ENCODE assay signal across 8 mouse cellular contexts in genomic region chr4:133493895-133494294, GRCm38 (mm10). TPM values are rescaled to one million over a fixed set of nuclear protein-coding genes. Genes with fewer than 3 reads are reported as not detected.
A peak's percentile ranks its signal among the peaks of the same experiment; 100 is the strongest.
DNase-seq lines count a peak whose midpoint lies in the region; ATAC-seq and TF ChIP-seq lines count a peak whose summit lies in the region.

No protein-coding gene starts in this region.

- no peak for ATAC-seq in heart, embryonic 12.5 days (ENCODE audit: insufficient number of reproducible peaks, low FRiP score)
- ATAC-seq in embryonic facial prominence, embryonic 11.5 days (replicated peaks; ENCODE audit: insufficient number of reproducible peaks, low FRiP score, low TSS enrichment, low read depth) = no peak
- no peak for ATAC-seq in hindbrain, postnatal 0 days
- ATAC-seq in megakaryocyte progenitor cell, adult 5-6 weeks (replicated peaks; ENCODE audit: poor library complexity) = peak; percentile 23

- peak overlapping the region; percentile 71 for H3K4me2 ChIP-seq in heart, embryonic 12.5 days
- peak overlapping the region; percentile 32 for H3K4me2 ChIP-seq in embryonic facial prominence, embryonic 11.5 days (ENCODE audit: low read depth, low read length)
- peak overlapping the region; percentile 57 for H3K4me2 ChIP-seq in hindbrain, postnatal 0 days (ENCODE audit: low read depth, low read length)

- peak overlapping the region; percentile 38 for H3K4me3 ChIP-seq in heart, embryonic 12.5 days
- H3K4me3 ChIP-seq in embryonic facial prominence, embryonic 11.5 days (ENCODE audit: low read depth, low read length) = peak overlapping the region; percentile 12; the same call in 1 of the 2 replicates
- H3K4me3 ChIP-seq in hindbrain, postnatal 0 days (ENCODE audit: low read length) = peak overlapping the region; percentile 19; the same call in 1 of the 2 replicates

- H3K36me3 ChIP-seq in heart, embryonic 12.5 days = no peaks in the 10 kb centered on the region
- H3K36me3 ChIP-seq in embryonic facial prominence, embryonic 11.5 days (replicated peaks; ENCODE audit: control insufficient read depth, insufficient read depth, low read depth, low read length) = no peaks in the 10 kb centered on the region
- H3K36me3 ChIP-seq in hindbrain, postnatal 0 days (ENCODE audit: insufficient read depth, low read length) = no peaks in the 10 kb centered on the region

- no peak for DNase-seq in heart, postnatal 4 days
- DNase-seq in embryonic facial prominence, embryonic 11.5 days (ENCODE audit: low spot score) = no peak
- no peak for DNase-seq in hindbrain, postnatal 0 days (ENCODE audit: low spot score)
- no peak for DNase-seq in yolk sac, embryonic 10.5 days (ENCODE audit: low spot score)
- DNase-seq in spleen, postnatal 10 days (ENCODE audit: low spot score in 2 of 2) = no peak
- DNase-seq in layer of hippocampus, adult 18-20 months (ENCODE audit: low spot score in 2 of 2) = no peak

- TF ChIP-seq CTCF in hindbrain, postnatal 0 days (IDR thresholded peaks at IDR 0.05; ENCODE audit: low read depth) = no peak

- H3K9ac ChIP-seq in heart, embryonic 12.5 days = peak overlapping the region; percentile 49
- H3K9ac ChIP-seq in embryonic facial prominence, embryonic 11.5 days (replicated peaks; ENCODE audit: low read length) = no peak overlapping the region
- no peak overlapping the region for H3K9ac ChIP-seq in hindbrain, postnatal 0 days (replicated peaks; ENCODE audit: low read length)

- WGBS in heart, embryonic 12.5 days = 18% methylated on average over 10 of the region's 12 CpGs
- WGBS in embryonic facial prominence, embryonic 11.5 days = 26% methylated on average over 10 of the region's 12 CpGs
- 21% methylated on average over 10 of the region's 12 CpGs for WGBS in hindbrain, postnatal 0 days

- peaks cover 42% of the 10 kb centered on the region for H3K4me1 ChIP-seq in heart, embryonic 12.5 days (replicated peaks)
- peaks cover 5% of the 10 kb centered on the region for H3K4me1 ChIP-seq in embryonic facial prominence, embryonic 11.5 days (ENCODE audit: control insufficient read depth, insufficient read depth, low read length)
- 0 out of 2 replicates have a peak, but pooled peaks cover 3% of the 10 kb centered on the region for H3K4me1 ChIP-seq in hindbrain, postnatal 0 days (ENCODE audit: insufficient read depth, low read length)

- H3K27ac ChIP-seq in heart, embryonic 12.5 days (ENCODE audit: poor library complexity, severe bottlenecking) = no peak overlapping the region
- H3K27ac ChIP-seq in embryonic facial prominence, embryonic 11.5 days (replicated peaks; ENCODE audit: low read depth, low read length) = no peak overlapping the region
- H3K27ac ChIP-seq in hindbrain, postnatal 0 days = no peak overlapping the region

- peaks cover 46% of the 10 kb centered on the region for H3K27me3 ChIP-seq in heart, embryonic 12.5 days (replicated peaks)
- peaks cover 31% of the 10 kb centered on the region for H3K27me3 ChIP-seq in embryonic facial prominence, embryonic 11.5 days (ENCODE audit: control insufficient read depth, insufficient read depth, low read length)
- H3K27me3 ChIP-seq in hindbrain, postnatal 0 days (ENCODE audit: insufficient read depth, low read length) = peaks cover 3% of the 10 kb centered on the region; the same call in 1 of the 2 replicates

- H3K9me3 ChIP-seq in heart, embryonic 12.5 days (replicated peaks) = no peaks in the 10 kb centered on the region
- no peaks in the 10 kb centered on the region for H3K9me3 ChIP-seq in embryonic facial prominence, embryonic 11.5 days (replicated peaks; ENCODE audit: control insufficient read depth, low read length)
- H3K9me3 ChIP-seq in hindbrain, postnatal 0 days (ENCODE audit: low read length) = no peaks in the 10 kb centered on the region

RNA-seq across cellular contexts. Expression of gene Trnp1, which starts 4.5 kb away (rescaled TPM):
- 1.2 TPM in 2 replicates for polyA plus RNA-seq in heart, embryonic 12.5 days (2016; fragmentation: Nextera tagmentation; extraction: Ambion mirVana)
- 1 to 10 TPM; 1.4 to 2.4 TPM for total RNA-seq in heart, postnatal 4 days (2021)
- polyA plus RNA-seq in embryonic facial prominence, embryonic 11.5 days (2014; fragmentation: Nextera tagmentation; extraction: Ambion mirVana) = 2.0 and 2.8 TPM in 2 replicates
- 48.1 and 54.5 TPM in 2 replicates for total RNA-seq in hindbrain, postnatal 0 days (2014; rRNA removed)
- polyA plus RNA-seq in hindbrain, postnatal 0 days (2015; fragmentation: Nextera tagmentation; extraction: Ambion mirVana) = 20.9 and 22.0 TPM in 2 replicates
- not detected in 2 replicates for total RNA-seq in megakaryocyte progenitor cell, adult 5-6 weeks (2015)
- not detected in 2 replicates for total RNA-seq in megakaryocyte progenitor cell, adult 5-6 weeks (2017)
- 100 to 1,000 TPM; 178 to 179 TPM for total RNA-seq in layer of hippocampus, adult 18-20 months (2021)

RNA-seq across cellular contexts. Expression of gene Tent5b, which starts 14.0 kb away (rescaled TPM):
- 0.88 and 1.3 TPM in 2 replicates for polyA plus RNA-seq in heart, embryonic 12.5 days (2016; fragmentation: Nextera tagmentation; extraction: Ambion mirVana)
- 1 to 10 TPM; 1.9 to 3.1 TPM for total RNA-seq in heart, postnatal 4 days (2021)
- polyA plus RNA-seq in embryonic facial prominence, embryonic 11.5 days (2014; fragmentation: Nextera tagmentation; extraction: Ambion mirVana) = 0.71 and 0.93 TPM in 2 replicates
- total RNA-seq in hindbrain, postnatal 0 days (2014; rRNA removed) = 1.3 and 3.6 TPM in 2 replicates
- 0.49 and 0.55 TPM in 2 replicates for polyA plus RNA-seq in hindbrain, postnatal 0 days (2015; fragmentation: Nextera tagmentation; extraction: Ambion mirVana)
- 0.15 TPM in 1 of 2 replicates, not detected in the other for total RNA-seq in megakaryocyte progenitor cell, adult 5-6 weeks (2015)
- not detected in 2 replicates for total RNA-seq in megakaryocyte progenitor cell, adult 5-6 weeks (2017)
- not detected for total RNA-seq in layer of hippocampus, adult 18-20 months (2021)

RNA-seq across cellular contexts. Expression of gene Kdf1, which starts 24.9 kb away (rescaled TPM):
- 0.42 and 0.78 TPM in 2 replicates for polyA plus RNA-seq in heart, embryonic 12.5 days (2016; fragmentation: Nextera tagmentation; extraction: Ambion mirVana)
- total RNA-seq in heart, postnatal 4 days (2021) = not detected
- polyA plus RNA-seq in embryonic facial prominence, embryonic 11.5 days (2014; fragmentation: Nextera tagmentation; extraction: Ambion mirVana) = 7.6 and 8.0 TPM in 2 replicates
- 0.11 and 0.26 TPM in 2 replicates for total RNA-seq in hindbrain, postnatal 0 days (2014; rRNA removed)
- 0.53 and 0.60 TPM in 2 replicates for polyA plus RNA-seq in hindbrain, postnatal 0 days (2015; fragmentation: Nextera tagmentation; extraction: Ambion mirVana)
- total RNA-seq in megakaryocyte progenitor cell, adult 5-6 weeks (2015) = not detected in 2 replicates
- total RNA-seq in megakaryocyte progenitor cell, adult 5-6 weeks (2017) = not detected in 2 replicates
- total RNA-seq in layer of hippocampus, adult 18-20 months (2021) = under 1 TPM in 1 of 2 experiments, not detected in 1; 0.37 TPM

RNA-seq across cellular contexts. Expression of gene Nudc, which starts 51.9 kb away (rescaled TPM):
- polyA plus RNA-seq in heart, embryonic 12.5 days (2016; fragmentation: Nextera tagmentation; extraction: Ambion mirVana) = 261 and 273 TPM in 2 replicates
- total RNA-seq in heart, postnatal 4 days (2021) = 10 to 100 TPM; 89.3 to 90.2 TPM
- polyA plus RNA-seq in embryonic facial prominence, embryonic 11.5 days (2014; fragmentation: Nextera tagmentation; extraction: Ambion mirVana) = 308 and 322 TPM in 2 replicates
- 54.1 and 70.4 TPM in 2 replicates for total RNA-seq in hindbrain, postnatal 0 days (2014; rRNA removed)
- 265 and 272 TPM in 2 replicates for polyA plus RNA-seq in hindbrain, postnatal 0 days (2015; fragmentation: Nextera tagmentation; extraction: Ambion mirVana)
- total RNA-seq in megakaryocyte progenitor cell, adult 5-6 weeks (2015) = 181 and 191 TPM in 2 replicates
- 289 and 309 TPM in 2 replicates for total RNA-seq in megakaryocyte progenitor cell, adult 5-6 weeks (2017)
- 100 to 1,000 TPM; 135 to 141 TPM for total RNA-seq in layer of hippocampus, adult 18-20 months (2021)

RNA-seq across cellular contexts. Expression of gene Nr0b2, which starts 59.3 kb away (rescaled TPM):
- polyA plus RNA-seq in heart, embryonic 12.5 days (2016; fragmentation: Nextera tagmentation; extraction: Ambion mirVana) = 9.9 and 10.5 TPM in 2 replicates
- 10 to 100 TPM in 1 of 2 experiments, 1 to 10 TPM in 1; 8.0 to 11.5 TPM for total RNA-seq in heart, postnatal 4 days (2021)
- not detected in 2 replicates for polyA plus RNA-seq in embryonic facial prominence, embryonic 11.5 days (2014; fragmentation: Nextera tagmentation; extraction: Ambion mirVana)
- 0.47 TPM in 1 of 2 replicates, not detected in the other for total RNA-seq in hindbrain, postnatal 0 days (2014; rRNA removed)
- polyA plus RNA-seq in hindbrain, postnatal 0 days (2015; fragmentation: Nextera tagmentation; extraction: Ambion mirVana) = 0.21 and 0.26 TPM in 2 replicates
- 2.9 and 3.1 TPM in 2 replicates for total RNA-seq in megakaryocyte progenitor cell, adult 5-6 weeks (2015)
- total RNA-seq in megakaryocyte progenitor cell, adult 5-6 weeks (2017) = 0.54 and 2.7 TPM in 2 replicates
- not detected for total RNA-seq in layer of hippocampus, adult 18-20 months (2021)

Comparison
In these comparisons a context has a peak if more than half of its experiments do, and no peak if none do; other contexts are left out.
1. RNA of gene Trnp1, which starts 4.5 kb away (total RNA-seq): 178 to 179 TPM in layer of hippocampus, adult 18-20 months and 48.1 to 54.5 TPM in hindbrain, postnatal 0 days; 1.4 to 2.4 TPM in heart, postnatal 4 days and not detected in megakaryocyte progenitor cell, adult 5-6 weeks; every median in the first group is over 10 times any median in the second.
2. Peak in every context shown above with its lines, with median percentiles within 50 percentile points of each other: H3K4me2 ChIP-seq and H3K4me3 ChIP-seq.